Mouse (Mus musculus) MEL (cell line): ENCODE results near the gene Gm49361. TPM values are rescaled to one million over a fixed set of nuclear protein-coding genes. Genes with fewer than 3 reads are reported as not detected.

ENCODE experiments used
- DNase-seq: peaks from one replicate; pipeline ENCODE4 v3.0.0; 2011; ENCODE audit warnings: low read depth, low spot score
- H3K27ac ChIP-seq: 2 replicates; pipeline ENCODE4 v1.5.1; 2012; ENCODE audit warnings: low read depth, mild to moderate bottlenecking, control low read depth, low read length, moderate library complexity; ENCODE audit not compliant: control insufficient read depth
- H3K27me3 ChIP-seq, 2 experiments: fragments of 150-350 bp in 1 of 2; sonication (generic) in 1 of 2; 2 replicates each; pipeline ENCODE4 v1.6.1; 2012; ENCODE audit warnings: low read length in 2 of 2, mild to moderate bottlenecking in 2 of 2, improper control_type of control experiment in 1 of 2, moderate library complexity in 1 of 2; ENCODE audit not compliant: insufficient read depth in 2 of 2, control insufficient read depth in 1 of 2
- H3K36me3 ChIP-seq, 2 experiments: 2 replicates each; pipeline ENCODE4 v1.6.1; 2012 to 2014; ENCODE audit warnings: low read length in 2 of 2, improper control_type of control experiment in 1 of 2, inconsistent platforms in 1 of 2, mild to moderate bottlenecking in 1 of 2; ENCODE audit not compliant: insufficient read depth in 2 of 2, control insufficient read depth in 1 of 2
- H3K4me1 ChIP-seq, 2 experiments: fragments of 150-350 bp in 1 of 2; sonication (generic) in 1 of 2; 2 replicates each; pipeline ENCODE4 v1.6.1; 2012; ENCODE audit warnings: low read length in 2 of 2, improper control_type of control experiment in 1 of 2, mild to moderate bottlenecking in 1 of 2; ENCODE audit not compliant: insufficient read depth in 2 of 2, control insufficient read depth in 1 of 2
- H3K4me3 ChIP-seq, 2 experiments: fragments of 150-350 bp in 1 of 2; sonication (generic) in 1 of 2; 2 replicates each; pipeline ENCODE4 v1.5.1; 2012; ENCODE audit warnings: low read depth in 2 of 2, low read length in 2 of 2, mild to moderate bottlenecking in 2 of 2, moderate library complexity in 2 of 2, control low read depth in 1 of 2, improper control_type of control experiment in 1 of 2; ENCODE audit not compliant: control insufficient read depth in 1 of 2, insufficient read depth in 1 of 2
- H3K79me2 ChIP-seq: 2 replicates; pipeline ENCODE4 v1.6.1; 2012; ENCODE audit warnings: mild to moderate bottlenecking, low read length, moderate library complexity; ENCODE audit not compliant: control insufficient read depth, poor library complexity, insufficient read depth
- H3K9ac ChIP-seq: 2 replicates; pipeline ENCODE4 v1.6.1; 2012; ENCODE audit warnings: low read depth, mild to moderate bottlenecking, control low read depth, low read length, moderate library complexity; ENCODE audit not compliant: control insufficient read depth, poor library complexity, severe bottlenecking
- H3K9me3 ChIP-seq: fragments of 150-350 bp; sonication (generic); replicated peaks from 2 replicates; pipeline ENCODE4 v1.6.1; 2012; ENCODE audit warnings: mild to moderate bottlenecking, low read length, improper control_type of control experiment, moderate library complexity; ENCODE audit not compliant: insufficient read depth
- BHLHE40 ChIP-seq: IDR thresholded peaks from 2 replicates; pipeline ENCODE4 v1.6.1; 2012; ENCODE audit warnings: low read depth, mild to moderate bottlenecking, inconsistent platforms, low read length, improper control_type of control experiment, borderline replicate concordance
- CHD2 ChIP-seq: IDR thresholded peaks from 2 replicates; pipeline ENCODE4 v1.6.1; 2011; ENCODE audit warnings: low read length, improper control_type of control experiment
- CTCF ChIP-seq, 3 experiments: IDR thresholded peaks in 2 of 3; conservative IDR thresholded peaks in 1 of 3; 2 replicates each; pipeline ENCODE4 v1.5.1; 2011 to 2012; ENCODE audit warnings: low read length in 3 of 3, low read depth in 2 of 3, mild to moderate bottlenecking in 2 of 3, improper control_type of control experiment in 1 of 3, inconsistent platforms in 1 of 3, mixed read lengths in 1 of 3, moderate library complexity in 1 of 3; ENCODE audit not compliant: control insufficient read depth in 1 of 3, insufficient read depth in 1 of 3, poor library complexity in 1 of 3, severe bottlenecking in 1 of 3
- E2F4 ChIP-seq: IDR thresholded peaks from 2 replicates; pipeline ENCODE4 v1.6.1; 2011; ENCODE audit warnings: low read depth, low read length, improper control_type of control experiment, borderline replicate concordance
- ELF1 ChIP-seq: IDR thresholded peaks from 2 replicates; pipeline ENCODE4 v1.6.1; 2014; ENCODE audit warnings: low read depth, mild to moderate bottlenecking, inconsistent platforms, low read length, improper control_type of control experiment, moderate library complexity
- EP300 ChIP-seq, 2 experiments: IDR thresholded peaks; 2 replicates each; pipeline ENCODE4 v1.6.1; 2011; ENCODE audit warnings: improper control_type of control experiment in 2 of 2, low read length in 2 of 2, low read depth in 1 of 2, mild to moderate bottlenecking in 1 of 2
- ETS1 ChIP-seq: IDR thresholded peaks from 2 replicates; pipeline ENCODE4 v1.6.1; 2012; ENCODE audit warnings: low read depth, mild to moderate bottlenecking, inconsistent platforms, low read length, improper control_type of control experiment, moderate library complexity
- GABPA ChIP-seq: IDR thresholded peaks from 2 replicates; pipeline ENCODE4 v1.6.1; 2012; ENCODE audit warnings: low read depth, mild to moderate bottlenecking, inconsistent platforms, low read length, improper control_type of control experiment, moderate library complexity
- HCFC1 ChIP-seq: IDR thresholded peaks from 2 replicates; pipeline ENCODE4 v1.6.1; 2012; ENCODE audit warnings: low read depth, mild to moderate bottlenecking, inconsistent platforms, low read length, improper control_type of control experiment, moderate library complexity
- JUND ChIP-seq: IDR thresholded peaks from 2 replicates; pipeline ENCODE4 v1.6.1; 2011; ENCODE audit warnings: low read depth, mild to moderate bottlenecking, improper control_type of control experiment, low read length
- KAT2A ChIP-seq: conservative IDR thresholded peaks from 2 replicates; pipeline ENCODE4 v1.6.1; 2012; ENCODE audit warnings: low read depth, low read length, improper control_type of control experiment, inconsistent platforms
- MAFK ChIP-seq: IDR thresholded peaks from 2 replicates; pipeline ENCODE4 v1.6.1; 2011; ENCODE audit warnings: low read depth, mild to moderate bottlenecking, low read length, improper control_type of control experiment, borderline replicate concordance
- MAZ ChIP-seq: IDR thresholded peaks from 2 replicates; pipeline ENCODE4 v1.6.1; 2012; ENCODE audit warnings: low read depth, mild to moderate bottlenecking, inconsistent platforms, low read length, improper control_type of control experiment
- MEF2A ChIP-seq: IDR thresholded peaks from 2 replicates; pipeline ENCODE4 v1.6.1; 2014; ENCODE audit warnings: low read depth, mild to moderate bottlenecking, inconsistent platforms, low read length, improper control_type of control experiment; ENCODE audit not compliant: poor library complexity, insufficient replicate concordance, severe bottlenecking; ENCODE audit errors: extremely low read depth
- MYB ChIP-seq: IDR thresholded peaks from 2 replicates; pipeline ENCODE4 v1.6.1; 2011; ENCODE audit warnings: mild to moderate bottlenecking, low read depth, low read length, improper control_type of control experiment
- MYC ChIP-seq: IDR thresholded peaks from 2 replicates; pipeline ENCODE4 v1.6.1; 2011; ENCODE audit warnings: low read depth, mild to moderate bottlenecking, low read length, improper control_type of control experiment, moderate library complexity
- NELFE ChIP-seq: IDR thresholded peaks from 2 replicates; pipeline ENCODE4 v1.6.1; 2011; ENCODE audit warnings: low read depth, low read length, improper control_type of control experiment
- POLR2A ChIP-seq, 2 experiments: IDR thresholded peaks; 2 replicates each; pipeline ENCODE4 v1.6.1; 2011 to 2012; ENCODE audit warnings: low read length in 2 of 2, mild to moderate bottlenecking in 2 of 2, control low read depth in 1 of 2, improper control_type of control experiment in 1 of 2, low read depth in 1 of 2, moderate library complexity in 1 of 2; ENCODE audit not compliant: control insufficient read depth in 1 of 2, insufficient read depth in 1 of 2, poor library complexity in 1 of 2
- POLR2AphosphoS2 ChIP-seq: IDR thresholded peaks from 2 replicates; pipeline ENCODE4 v1.6.1; 2011; ENCODE audit warnings: low read length, improper control_type of control experiment
- POLR2AphosphoS5 ChIP-seq: IDR thresholded peaks from 2 replicates; pipeline ENCODE4 v1.6.1; 2012; ENCODE audit warnings: low read depth, borderline replicate concordance, mild to moderate bottlenecking, inconsistent platforms, low read length, moderate library complexity, mixed read lengths
- SIN3A ChIP-seq: IDR thresholded peaks from 2 replicates; pipeline ENCODE4 v1.6.1; 2012; ENCODE audit warnings: low read length, improper control_type of control experiment, inconsistent platforms
- SMC3 ChIP-seq: IDR thresholded peaks from 2 replicates; pipeline ENCODE4 v1.6.1; 2011; ENCODE audit warnings: low read depth, low read length, improper control_type of control experiment
- TAL1 ChIP-seq: IDR thresholded peaks from 2 replicates; pipeline ENCODE4 v1.6.1; 2012; ENCODE audit warnings: mild to moderate bottlenecking, inconsistent platforms, low read length, moderate library complexity, mixed read lengths
- TBP ChIP-seq: IDR thresholded peaks from 2 replicates; pipeline ENCODE4 v1.8.0; 2011; ENCODE audit warnings: low read depth, low read length, improper control_type of control experiment
- TCF12 ChIP-seq: IDR thresholded peaks from 2 replicates; pipeline ENCODE4 v1.6.1; 2014; ENCODE audit warnings: low read depth, mild to moderate bottlenecking, inconsistent platforms, low read length, improper control_type of control experiment, moderate library complexity
- UBTF ChIP-seq: IDR thresholded peaks from 2 replicates; pipeline ENCODE4 v1.6.1; 2012; ENCODE audit warnings: low read depth, mild to moderate bottlenecking, inconsistent platforms, low read length, improper control_type of control experiment, moderate library complexity, borderline replicate concordance; ENCODE audit not compliant: insufficient read depth
- USF2 ChIP-seq, 2 experiments: IDR thresholded peaks; 2 replicates each; pipeline ENCODE4 v1.6.1; 2011 to 2012; ENCODE audit warnings: improper control_type of control experiment in 2 of 2, low read length in 2 of 2, borderline replicate concordance in 1 of 2, inconsistent platforms in 1 of 2, low read depth in 1 of 2, mild to moderate bottlenecking in 1 of 2; ENCODE audit not compliant: insufficient read depth in 1 of 2
- ZC3H11A ChIP-seq: IDR thresholded peaks from 2 replicates; pipeline ENCODE4 v1.6.1; 2012; ENCODE audit warnings: low read depth, mild to moderate bottlenecking, inconsistent platforms, low read length, improper control_type of control experiment
- ZNF384 ChIP-seq: IDR thresholded peaks from 2 replicates; pipeline ENCODE4 v1.6.1; 2012; ENCODE audit warnings: low read depth, mild to moderate bottlenecking, inconsistent platforms, low read length, improper control_type of control experiment
- polyA plus RNA-seq, 2 experiments: library from polyadenylated mRNA; stranded (reverse) in 1 of 2; unstranded in 1 of 2; fragments of >175 nt in 1 of 2; fragments of >200 nt in 1 of 2; gene quantifications; 2 replicates each; pipeline versions ENCODE4 v1.2.1 to v1.2.4; 2012; ENCODE audit warnings: low replicate concordance in 2 of 2, low read depth in 1 of 2; ENCODE audit not compliant: insufficient read length in 2 of 2, insufficient read depth in 1 of 2, missing spikeins in 1 of 2
- total RNA-seq: library from RNA; depleted of rRNA; stranded (reverse); fragments of 300-350 nt; gene quantifications from 2 replicates; pipeline ENCODE4 v1.2.3, GENCODE M21; 2012

Gm49361 gene
- total and polyA plus RNA-seq, 3 experiments = not detected

DNA sequence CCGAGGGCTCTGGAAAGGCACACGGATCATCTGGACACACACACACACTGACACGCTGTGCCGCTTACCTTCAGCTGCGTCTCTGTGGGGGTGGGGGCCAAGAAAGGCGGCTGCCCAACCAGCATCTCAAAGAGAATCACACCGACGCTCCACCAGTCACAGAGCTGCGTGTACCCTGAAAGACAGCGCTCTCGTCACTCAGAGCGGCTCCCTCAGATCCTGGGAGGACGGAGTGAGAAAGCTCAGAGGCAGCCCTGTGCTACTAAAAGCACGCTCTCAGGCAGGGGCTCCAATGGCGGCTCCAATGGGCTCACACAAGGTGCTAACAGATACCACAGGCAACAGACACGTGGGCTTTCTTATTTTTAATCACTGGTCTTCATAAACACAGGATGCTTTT, 51.7 kb downstream of the Gm49361 start:
- H3K27ac ChIP-seq = no peak overlapping the region
- peaks cover 2 to 11% of the 10 kb centered on the region in 2 experiments; a peak in 3 of 4 replicates for H3K4me1 ChIP-seq
- H3K9me3 ChIP-seq = no peaks in the 10 kb centered on the region
- no peak overlapping the region for H3K9ac ChIP-seq
- no peak overlapping the region for H3K4me3 ChIP-seq
- no peaks in the 10 kb centered on the region for H3K27me3 ChIP-seq
- no peaks in the 10 kb centered on the region for H3K79me2 ChIP-seq
- peaks cover 0 to 10% of the 10 kb centered on the region in 2 experiments; a peak in 2 of 4 replicates for H3K36me3 ChIP-seq
- no peak for DNase-seq
- TF ChIP-seq BHLHE40 (no peak), MAFK (no peak), UBTF (no peak), EP300 (IDR thresholded peaks at IDR 0.05; ENCODE audit: low read depth in 1 of 2, low read length in 2 of 2) (no peak), MYB (no peak), JUND (no peak), MAZ (no peak), SMC3 (no peak), E2F4 (no peak), POLR2A (IDR thresholded peaks at IDR 0.05; ENCODE audit: control insufficient read depth in 1 of 2, insufficient read depth in 1 of 2, low read depth in 1 of 2, low read length in 2 of 2, poor library complexity in 1 of 2) (no peak)

DNA sequence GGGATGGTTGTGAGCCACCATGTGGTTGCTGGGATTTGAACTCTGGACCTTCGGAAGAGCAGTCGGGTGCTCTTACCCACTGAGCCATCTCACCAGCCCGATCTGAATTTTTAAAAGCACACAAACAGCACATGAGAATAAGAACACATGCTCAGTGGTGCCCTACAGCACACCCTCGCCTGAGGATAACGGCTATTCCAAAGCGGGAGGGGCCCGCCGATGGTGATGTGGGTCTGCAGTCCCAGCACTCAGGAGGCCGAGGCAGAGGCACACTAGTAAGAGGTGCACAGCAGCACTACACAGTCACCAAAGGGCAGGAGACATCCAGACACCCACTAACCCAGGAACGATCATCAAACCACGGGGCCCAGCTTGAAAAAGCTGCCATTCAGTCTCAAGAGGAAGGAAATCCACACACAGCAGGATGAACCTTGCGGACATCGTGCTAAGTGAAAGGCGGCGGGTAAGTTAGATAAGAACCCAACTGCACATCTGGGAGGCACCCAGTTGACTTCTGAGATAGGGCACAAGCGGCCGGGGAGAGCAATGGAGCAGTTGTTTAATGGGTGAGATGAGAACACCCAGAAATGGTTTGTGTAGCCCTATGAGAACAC, 53.3 kb downstream of the Gm49361 start:
- H3K9me3 ChIP-seq = no peaks in the 10 kb centered on the region
- peaks cover 2 to 11% of the 10 kb centered on the region in 2 experiments; a peak in 3 of 4 replicates for H3K4me1 ChIP-seq
- peaks cover 0 to 10% of the 10 kb centered on the region in 2 experiments; a peak in 2 of 4 replicates for H3K36me3 ChIP-seq
- H3K27ac ChIP-seq = peak overlapping the region; percentile 86
- no peaks in the 10 kb centered on the region for H3K27me3 ChIP-seq
- no peaks in the 10 kb centered on the region for H3K79me2 ChIP-seq
- peak overlapping the region; percentile 57 for H3K9ac ChIP-seq
- peak; percentile 88 for DNase-seq
- H3K4me3 ChIP-seq = peak overlapping the region; percentile 18 to 32
- TF ChIP-seq KAT2A (no peak), HCFC1 (no peak; the same call in 1 of the 2 replicates), CTCF (IDR thresholded peaks at IDR 0.05 in 2 of 3, conservative IDR thresholded peaks at IDR 0.05 in 1 of 3; ENCODE audit: control insufficient read depth in 1 of 3, insufficient read depth in 1 of 3, low read depth in 2 of 3, low read length in 3 of 3, poor library complexity in 1 of 3, severe bottlenecking in 1 of 3) (no peak), EP300 (IDR thresholded peaks at IDR 0.05; ENCODE audit: low read depth in 1 of 2, low read length in 2 of 2) (peak; percentile 73 to 86), MYC (peak; percentile 58), GABPA (no peak), UBTF (no peak), SMC3 (no peak), MAFK (no peak), USF2 (IDR thresholded peaks at IDR 0.05; ENCODE audit: borderline replicate concordance in 1 of 2, insufficient read depth in 1 of 2, low read depth in 1 of 2, low read length in 2 of 2) (no peak), ELF1 (no peak), JUND (no peak), TAL1 (peak; percentile 55), MYB (peak; percentile 43; the same call in 1 of the 2 replicates), POLR2AphosphoS2 (no peak), POLR2AphosphoS5 (no peak), SIN3A (no peak), MAZ (peak; percentile 54; the same call in 1 of the 2 replicates), ZNF384 (no peak), ZC3H11A (no peak), TBP (no peak), BHLHE40 (peak; percentile 49; the same call in 1 of the 2 replicates), NELFE (0 out of 2 replicates have a peak, but pooled peaks have one; percentile 37), CHD2 (no peak), TCF12 (peak; percentile 82), MEF2A (no peak), ETS1 (peak; percentile 75)
